Mouse (Mus musculus): ENCODE data around the gene Hist1h3e. TPM values are rescaled to one million over a fixed set of nuclear protein-coding genes. Genes with fewer than 3 reads are reported as not detected.
"Not testable (repeated sequence)": the region's sequence is repeated elsewhere in the genome, so short reads cannot be mapped to it uniquely, and the experiment has no call there.

Gene Hist1h3e
- polyA plus RNA-seq (2012; fragmentation: generic; extraction: Trizol), result 1.7 TPM

DNA sequence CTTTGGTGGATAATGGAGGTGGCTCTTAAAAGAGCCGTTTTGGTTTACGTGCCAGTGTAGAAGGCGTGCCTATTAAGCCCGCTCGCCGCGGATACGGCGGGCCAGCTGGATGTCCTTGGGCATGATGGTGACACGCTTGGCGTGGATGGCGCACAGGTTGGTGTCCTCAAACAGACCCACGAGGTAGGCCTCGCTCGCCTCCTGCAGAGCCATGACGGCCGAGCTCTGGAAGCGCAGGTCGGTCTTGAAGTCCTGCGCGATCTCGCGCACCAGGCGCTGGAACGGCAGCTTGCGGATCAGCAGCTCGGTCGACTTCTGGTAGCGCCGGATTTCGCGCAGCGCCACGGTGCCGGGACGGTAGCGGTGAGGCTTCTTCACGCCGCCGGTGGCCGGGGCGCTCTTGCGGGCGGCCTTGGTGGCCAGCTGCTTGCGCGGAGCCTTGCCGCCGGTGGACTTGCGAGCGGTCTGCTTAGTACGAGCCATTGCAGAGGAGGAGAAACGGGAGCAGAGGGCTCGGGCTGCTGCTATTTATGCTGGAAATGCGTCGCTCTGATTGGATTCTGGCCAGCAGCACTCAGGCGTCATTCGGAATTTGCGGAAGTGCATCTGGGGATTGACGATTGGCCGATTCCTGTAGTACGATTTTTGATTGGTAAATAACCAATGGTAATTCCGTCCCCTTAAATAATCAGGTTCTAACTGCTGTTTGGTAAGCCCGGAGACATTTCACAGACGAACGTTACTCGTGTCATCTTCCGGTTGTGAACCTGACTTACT lies at the start of gene Hist1h3e:
TSS of gene Hist1h3e (minus strand) at position 487 of the 777 bp plus-strand sequence.
- Histone ChIP-seq H3K4me3 (peak within 1 kb of the TSS; percentile 28), H3K4me2 (ENCODE audit: low read depth) (peak within 1 kb of the TSS; percentile 99)
- H3K36me3 ChIP-seq (ENCODE audit: control insufficient read depth, insufficient read depth); H3ac ChIP-seq (ENCODE audit: control insufficient read depth, insufficient read length); H3K27me3 ChIP-seq (ENCODE audit: control insufficient read depth, insufficient read depth, insufficient read length); H3K79me2 ChIP-seq (ENCODE audit: control insufficient read depth, insufficient read depth): not testable (repeated sequence)
- peak; percentile 95 for TF ChIP-seq POLR2AphosphoS2 (IDR thresholded peaks at IDR 0.05; ENCODE audit: insufficient read length, low read depth)

DNA sequence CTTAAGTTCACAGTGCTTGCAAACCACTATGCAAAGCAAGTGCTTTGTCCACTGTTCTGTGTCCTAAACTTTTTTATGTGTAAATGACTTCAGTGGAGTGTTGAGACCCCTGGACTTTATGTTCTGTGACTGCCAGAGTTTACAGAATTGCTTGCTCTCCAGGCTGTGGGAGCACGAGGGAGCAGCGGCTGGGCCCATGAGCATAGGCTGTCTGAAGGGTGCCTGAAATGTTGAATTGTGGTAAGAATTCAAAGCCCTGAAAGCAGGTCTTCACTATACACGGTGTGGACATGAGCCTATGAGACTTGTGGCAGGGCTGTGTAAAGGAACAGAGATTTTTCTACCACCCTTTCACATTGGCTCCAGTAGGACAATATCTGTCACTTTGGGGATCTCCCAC lies 49.5 kb upstream of the Hist1h3e start:
- Histone ChIP-seq H3K4me3 (no peak overlapping the region), H3ac (ENCODE audit: control insufficient read depth, insufficient read length) (no peak overlapping the region), H3K27me3 (ENCODE audit: control insufficient read depth, insufficient read depth, insufficient read length) (no peaks in the 10 kb centered on the region), H3K79me2 (ENCODE audit: control insufficient read depth, insufficient read depth) (no peaks in the 10 kb centered on the region), H3K36me3 (ENCODE audit: control insufficient read depth, insufficient read depth) (no peaks in the 10 kb centered on the region), H3K4me2 (ENCODE audit: low read depth) (no peak overlapping the region)
- TF ChIP-seq MAX (IDR thresholded peaks at IDR 0.05; ENCODE audit: low read depth) (no peak), POLR2AphosphoS2 (IDR thresholded peaks at IDR 0.05; ENCODE audit: insufficient read length, low read depth) (no peak), USF1 (IDR thresholded peaks at IDR 0.05; ENCODE audit: low read depth) (no peak), E2F4 (IDR thresholded peaks at IDR 0.05; ENCODE audit: insufficient read depth) (no peak), CEBPB (IDR thresholded peaks at IDR 0.05; ENCODE audit: insufficient read depth, poor library complexity, severe bottlenecking) (no peak), POLR2A (IDR thresholded peaks at IDR 0.05; ENCODE audit: insufficient read length, low read depth) (no peak), SRF (IDR thresholded peaks at IDR 0.05; ENCODE audit: control insufficient read depth, insufficient read length, low read depth) (no peak), MYOD1 (IDR thresholded peaks at IDR 0.05; ENCODE audit: control insufficient read depth in 1 of 3, insufficient read length in 2 of 3, low read depth in 2 of 3) (no peak), TCF3 (IDR thresholded peaks at IDR 0.05; ENCODE audit: insufficient read length, low read depth) (no peak), TCF12 (IDR thresholded peaks at IDR 0.05; ENCODE audit: insufficient read depth, poor library complexity, severe bottlenecking) (no peak), REST (IDR thresholded peaks at IDR 0.05; ENCODE audit: insufficient read depth, insufficient read length) (no peak), MYOG (IDR thresholded peaks at IDR 0.05; ENCODE audit: control insufficient read depth in 1 of 3, insufficient read depth in 1 of 3, insufficient read length in 2 of 3, low read depth in 2 of 3) (no peak)

DNA sequence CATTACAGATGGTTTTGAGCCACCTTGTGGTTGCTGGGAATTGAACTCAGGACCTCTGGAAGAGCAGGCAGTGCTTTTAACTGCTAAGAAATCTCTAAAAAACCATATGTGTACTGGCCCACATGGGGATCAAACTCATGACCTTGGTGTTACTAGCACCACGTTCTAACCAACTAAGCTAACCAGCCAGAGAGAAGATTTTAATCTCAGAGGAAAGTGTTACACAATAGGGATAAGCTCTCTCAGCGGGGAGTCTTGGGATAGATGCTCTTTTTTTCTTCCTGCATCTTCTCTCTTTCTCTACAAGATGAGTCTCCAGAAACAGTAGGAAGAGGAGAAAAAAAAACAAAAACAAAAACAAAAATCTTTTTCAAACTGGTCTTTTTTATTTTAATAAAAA lies 48.2 kb upstream of the Hist1h3e start:
- no peaks in the 10 kb centered on the region for H3K79me2 ChIP-seq (ENCODE audit: control insufficient read depth, insufficient read depth)
- TF ChIP-seq TCF12 (IDR thresholded peaks at IDR 0.05; ENCODE audit: insufficient read depth, poor library complexity, severe bottlenecking) (no peak), POLR2AphosphoS2 (IDR thresholded peaks at IDR 0.05; ENCODE audit: insufficient read length, low read depth) (no peak), POLR2A (IDR thresholded peaks at IDR 0.05; ENCODE audit: insufficient read length, low read depth) (no peak), MAX (IDR thresholded peaks at IDR 0.05; ENCODE audit: low read depth) (no peak), REST (IDR thresholded peaks at IDR 0.05; ENCODE audit: insufficient read depth, insufficient read length) (no peak), TCF3 (IDR thresholded peaks at IDR 0.05; ENCODE audit: insufficient read length, low read depth) (no peak), E2F4 (IDR thresholded peaks at IDR 0.05; ENCODE audit: insufficient read depth) (no peak), CEBPB (IDR thresholded peaks at IDR 0.05; ENCODE audit: insufficient read depth, poor library complexity, severe bottlenecking) (no peak), MYOG (IDR thresholded peaks at IDR 0.05; ENCODE audit: control insufficient read depth in 1 of 3, insufficient read depth in 1 of 3, insufficient read length in 2 of 3, low read depth in 2 of 3) (no peak), MYOD1 (IDR thresholded peaks at IDR 0.05; ENCODE audit: control insufficient read depth in 1 of 3, insufficient read length in 2 of 3, low read depth in 2 of 3) (no peak), SRF (IDR thresholded peaks at IDR 0.05; ENCODE audit: control insufficient read depth, insufficient read length, low read depth) (no peak), USF1 (IDR thresholded peaks at IDR 0.05; ENCODE audit: low read depth) (no peak)
- no peaks in the 10 kb centered on the region for H3K27me3 ChIP-seq (ENCODE audit: control insufficient read depth, insufficient read depth, insufficient read length)
- no peak overlapping the region for H3ac ChIP-seq (ENCODE audit: control insufficient read depth, insufficient read length)
- no peak overlapping the region for H3K4me2 ChIP-seq (ENCODE audit: low read depth)
- H3K4me3 ChIP-seq, result no peak overlapping the region
- no peaks in the 10 kb centered on the region for H3K36me3 ChIP-seq (ENCODE audit: control insufficient read depth, insufficient read depth)

DNA sequence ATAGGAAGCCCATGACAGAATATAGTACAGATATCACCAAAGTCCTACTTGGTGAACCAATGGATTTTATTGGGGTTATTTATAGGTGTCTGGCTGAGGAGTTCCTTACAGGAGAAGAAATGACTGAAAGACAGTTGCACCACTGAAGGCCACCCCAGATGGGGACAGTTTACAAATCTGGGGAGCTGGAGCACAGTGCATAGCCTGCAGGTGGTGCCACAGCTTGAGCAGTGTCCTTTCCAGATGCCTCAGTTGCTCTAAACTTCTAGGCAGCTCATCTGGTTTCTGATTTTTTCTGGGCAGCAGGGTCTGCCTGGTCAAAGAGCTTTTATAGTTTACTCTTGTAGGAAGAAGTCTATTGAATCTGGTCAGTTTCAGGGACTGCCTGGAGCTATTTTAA lies 47.7 kb upstream of the Hist1h3e start:
- Histone ChIP-seq H3K36me3 (ENCODE audit: control insufficient read depth, insufficient read depth) (no peaks in the 10 kb centered on the region), H3K4me2 (ENCODE audit: low read depth) (no peak overlapping the region), H3K79me2 (ENCODE audit: control insufficient read depth, insufficient read depth) (no peaks in the 10 kb centered on the region), H3ac (ENCODE audit: control insufficient read depth, insufficient read length) (no peak overlapping the region), H3K4me3 (no peak overlapping the region), H3K27me3 (ENCODE audit: control insufficient read depth, insufficient read depth, insufficient read length) (no peaks in the 10 kb centered on the region)
- TF ChIP-seq MYOD1 (IDR thresholded peaks at IDR 0.05; ENCODE audit: control insufficient read depth in 1 of 3, insufficient read length in 2 of 3, low read depth in 2 of 3) (no peak), CEBPB (IDR thresholded peaks at IDR 0.05; ENCODE audit: insufficient read depth, poor library complexity, severe bottlenecking) (no peak), USF1 (IDR thresholded peaks at IDR 0.05; ENCODE audit: low read depth) (no peak), TCF3 (IDR thresholded peaks at IDR 0.05; ENCODE audit: insufficient read length, low read depth) (no peak), MAX (IDR thresholded peaks at IDR 0.05; ENCODE audit: low read depth) (no peak), POLR2AphosphoS2 (IDR thresholded peaks at IDR 0.05; ENCODE audit: insufficient read length, low read depth) (no peak), TCF12 (IDR thresholded peaks at IDR 0.05; ENCODE audit: insufficient read depth, poor library complexity, severe bottlenecking) (no peak), SRF (IDR thresholded peaks at IDR 0.05; ENCODE audit: control insufficient read depth, insufficient read length, low read depth) (no peak), REST (IDR thresholded peaks at IDR 0.05; ENCODE audit: insufficient read depth, insufficient read length) (no peak), MYOG (IDR thresholded peaks at IDR 0.05; ENCODE audit: control insufficient read depth in 1 of 3, insufficient read depth in 1 of 3, insufficient read length in 2 of 3, low read depth in 2 of 3) (no peak), POLR2A (IDR thresholded peaks at IDR 0.05; ENCODE audit: insufficient read length, low read depth) (no peak), E2F4 (IDR thresholded peaks at IDR 0.05; ENCODE audit: insufficient read depth) (no peak)
